ENCODE assay signal across 9 mouse cellular contexts in the genomic region with DNA sequence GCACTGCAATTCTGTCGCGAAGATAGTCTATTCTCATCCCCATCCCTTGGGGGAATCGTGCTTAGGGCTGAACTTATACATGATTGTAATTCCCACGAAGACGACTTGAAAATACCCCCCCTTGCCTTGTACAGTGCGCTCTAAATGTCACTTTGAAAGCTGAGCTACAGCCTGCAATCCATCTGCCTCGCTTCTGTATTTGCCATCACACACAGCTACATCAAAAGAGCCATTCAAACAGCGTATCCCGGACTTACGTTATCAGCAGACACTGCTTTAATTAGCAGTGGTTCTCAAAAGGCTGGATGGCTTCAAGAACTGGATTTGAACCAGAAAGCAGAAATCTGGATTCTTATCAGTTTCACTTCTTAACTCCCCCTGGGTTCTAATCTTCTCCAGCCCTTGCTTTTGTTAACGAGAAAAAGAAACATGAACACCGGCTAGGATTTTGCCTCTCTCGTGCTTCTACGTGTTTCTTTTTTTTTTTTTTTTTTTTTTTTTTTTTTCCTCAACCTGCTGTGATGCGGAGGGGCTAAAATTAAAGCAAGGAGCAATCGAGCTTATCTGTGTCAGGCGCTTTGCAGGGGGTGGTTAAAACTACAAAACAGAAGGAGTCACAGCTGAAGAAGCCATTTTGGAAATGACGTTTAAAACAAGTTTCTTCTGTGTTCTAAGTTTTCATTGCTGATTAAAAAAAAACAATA. TPM values are rescaled to one million over a fixed set of nuclear protein-coding genes. Genes with fewer than 3 reads are reported as not detected.
DNase-seq lines count a peak whose midpoint lies in the region; ATAC-seq lines count a peak whose summit lies in the region.
"Had no signal": no experiment of that assay in that cellular context is flagged by ENCODE, and none has a peak within 500 bp of the region (broad histone marks: within the 10 kb centered on the region; RNA-seq: fewer than 3 reads in every experiment).

No protein-coding gene starts in this region.

- peak; percentile 64; the same call in 1 of the 2 replicates for ATAC-seq in heart, embryonic 12.5 days (ENCODE audit: insufficient number of reproducible peaks, low FRiP score)
- ATAC-seq in embryonic facial prominence, embryonic 15.5 days (ENCODE audit: insufficient number of reproducible peaks, low FRiP score, low TSS enrichment, low read depth): no peak
- no peak; the same call in 1 of the 2 replicates for ATAC-seq in intestine, embryonic 14.5 days (replicated peaks; ENCODE audit: low FRiP score, low TSS enrichment, low read depth)

- peak overlapping the region; percentile 69 for H3K27ac ChIP-seq in heart, embryonic 12.5 days (ENCODE audit: poor library complexity, severe bottlenecking)
- H3K27ac ChIP-seq in embryonic facial prominence, embryonic 15.5 days (replicated peaks): no peak overlapping the region
- no peak overlapping the region for H3K27ac ChIP-seq in intestine, embryonic 14.5 days (ENCODE audit: low read depth)
- peak overlapping the region; percentile 13; the same call in 1 of the 2 replicates for H3K27ac ChIP-seq in midbrain, embryonic 10.5 days (replicated peaks)

- peak overlapping the region; percentile 33 for H3K4me3 ChIP-seq in heart, embryonic 12.5 days
- peak overlapping the region; percentile 26 for H3K4me3 ChIP-seq in embryonic facial prominence, embryonic 15.5 days (replicated peaks)
- no peak overlapping the region; the same call in 1 of the 2 replicates for H3K4me3 ChIP-seq in intestine, embryonic 14.5 days (ENCODE audit: low read depth, low read length)
- H3K4me3 ChIP-seq in midbrain, embryonic 10.5 days: no peak overlapping the region

- H3K4me2 ChIP-seq in heart, embryonic 12.5 days: peak overlapping the region; percentile 62
- peak overlapping the region; percentile 34 for H3K4me2 ChIP-seq in embryonic facial prominence, embryonic 15.5 days (replicated peaks)
- H3K4me2 ChIP-seq in intestine, embryonic 14.5 days (ENCODE audit: low read length): peak overlapping the region; percentile 29

- peaks cover 2% of the 10 kb centered on the region; the same call in 1 of the 2 replicates for H3K36me3 ChIP-seq in heart, embryonic 12.5 days
- no peaks in the 10 kb centered on the region for H3K36me3 ChIP-seq in embryonic facial prominence, embryonic 15.5 days
- H3K36me3 ChIP-seq in intestine, embryonic 14.5 days (ENCODE audit: control insufficient read depth, insufficient read depth, low read length): no peaks in the 10 kb centered on the region
- H3K36me3 ChIP-seq in midbrain, embryonic 10.5 days: no peaks in the 10 kb centered on the region

- H3K9ac ChIP-seq in heart, embryonic 12.5 days: peak overlapping the region; percentile 39; the same call in 1 of the 2 replicates
- H3K9ac ChIP-seq in embryonic facial prominence, embryonic 15.5 days: no peak overlapping the region
- no peak overlapping the region for H3K9ac ChIP-seq in intestine, embryonic 14.5 days (ENCODE audit: low read length)

- DNase-seq in heart, adult 8-10 months (ENCODE audit: low spot score): no peak
- DNase-seq in intestine, embryonic 14.5 days (ENCODE audit: low spot score): no peak
- no peak for DNase-seq in midbrain, embryonic 10.5 days (ENCODE audit: low spot score)
- no peak for DNase-seq in spleen, adult 12 weeks (ENCODE audit: low spot score)
- DNase-seq in thymus, postnatal 10 days (ENCODE audit: low spot score in 2 of 2): no peak
- no peak for DNase-seq in cerebellum, adult 11 months

- H3K27me3 ChIP-seq in heart, embryonic 12.5 days (replicated peaks): no peaks in the 10 kb centered on the region
- no peaks in the 10 kb centered on the region for H3K27me3 ChIP-seq in embryonic facial prominence, embryonic 15.5 days
- H3K27me3 ChIP-seq in intestine, embryonic 14.5 days (replicated peaks; ENCODE audit: control insufficient read depth, insufficient read depth, low read length): no peaks in the 10 kb centered on the region
- no peaks in the 10 kb centered on the region for H3K27me3 ChIP-seq in midbrain, embryonic 10.5 days (ENCODE audit: low read depth, poor library complexity, severe bottlenecking)

- H3K4me1 ChIP-seq in heart, embryonic 12.5 days (replicated peaks): peaks cover 29% of the 10 kb centered on the region
- H3K4me1 ChIP-seq in embryonic facial prominence, embryonic 15.5 days: no peaks in the 10 kb centered on the region
- no peaks in the 10 kb centered on the region for H3K4me1 ChIP-seq in intestine, embryonic 14.5 days (replicated peaks; ENCODE audit: control insufficient read depth, insufficient read depth, low read length)
- peaks cover 9% of the 10 kb centered on the region for H3K4me1 ChIP-seq in midbrain, embryonic 10.5 days

- 9% methylated on average over 18 of the region's 18 CpGs for whole genome bisulfite sequencing in heart, embryonic 12.5 days
- 23% methylated on average over 18 of the region's 18 CpGs for WGBS in embryonic facial prominence, embryonic 15.5 days
- 34% methylated on average over 18 of the region's 18 CpGs for WGBS in intestine, embryonic 14.5 days
- WGBS in midbrain, embryonic 10.5 days: 59% methylated on average over 18 of the region's 18 CpGs

- H3K9me3 ChIP-seq in heart, embryonic 12.5 days (replicated peaks): no peaks in the 10 kb centered on the region
- no peaks in the 10 kb centered on the region for H3K9me3 ChIP-seq in embryonic facial prominence, embryonic 15.5 days (replicated peaks)
- H3K9me3 ChIP-seq in intestine, embryonic 14.5 days (ENCODE audit: control insufficient read depth, low read length): no peaks in the 10 kb centered on the region
- no peaks in the 10 kb centered on the region for H3K9me3 ChIP-seq in midbrain, embryonic 10.5 days (replicated peaks)

RNA-seq across cellular contexts. Expression of a gene that starts 12.5 kb away (rescaled TPM):
- polyA plus RNA-seq in heart, embryonic 12.5 days (2016; fragmentation: Nextera tagmentation; extraction: Ambion mirVana): 67.8 and 70.9 TPM in 2 replicates
- total RNA-seq in heart, adult 8-10 months (2022): 100 to 1,000 TPM; 140 to 171 (median 168) TPM
- polyA plus RNA-seq in embryonic facial prominence, embryonic 15.5 days (2015; fragmentation: Nextera tagmentation; extraction: Ambion mirVana): 6.4 and 6.6 TPM in 2 replicates
- 0.19 and 0.42 TPM in 2 replicates for polyA plus RNA-seq in intestine, embryonic 14.5 days (2014; fragmentation: Nextera tagmentation; extraction: Ambion mirVana)
- polyA plus RNA-seq in midbrain, embryonic 10.5 days (2016; fragmentation: Nextera tagmentation; extraction: Ambion mirVana): 0.38 and 0.42 TPM in 2 replicates
- polyA plus RNA-seq: small intestine, adult 2 months had no signal

Comparison
In these comparisons a context has a peak if more than half of its experiments do, and no peak if none do; other contexts are left out.
1. H3K27ac ChIP-seq: peak in heart, embryonic 12.5 days (single experiment) and midbrain, embryonic 10.5 days (single experiment); none in embryonic facial prominence, embryonic 15.5 days (single experiment) and intestine, embryonic 14.5 days (single experiment).
2. H3K4me3 ChIP-seq: peak in heart, embryonic 12.5 days (single experiment) and embryonic facial prominence, embryonic 15.5 days (single experiment); none in intestine, embryonic 14.5 days (single experiment) and midbrain, embryonic 10.5 days (single experiment).
3. Peak in every context shown above with its lines, with median percentiles within 50 percentile points of each other: H3K4me2 ChIP-seq.